Mouse (Mus musculus) erythroblast, embryonic 14.5 days (primary cell): Measurements from ENCODE around the gene Pik3r1.

Experiments
- GATA1 ChIP-seq: IDR thresholded peaks from 2 replicates; pipeline ENCODE4 v1.6.1; 2012; ENCODE audit warnings: low read length, inconsistent platforms, mixed read lengths
- TAL1 ChIP-seq: IDR thresholded peaks from 3 replicates; pipeline ENCODE4 v1.6.1; 2012; ENCODE audit warnings: low read length, inconsistent platforms, mixed read lengths

DNA sequence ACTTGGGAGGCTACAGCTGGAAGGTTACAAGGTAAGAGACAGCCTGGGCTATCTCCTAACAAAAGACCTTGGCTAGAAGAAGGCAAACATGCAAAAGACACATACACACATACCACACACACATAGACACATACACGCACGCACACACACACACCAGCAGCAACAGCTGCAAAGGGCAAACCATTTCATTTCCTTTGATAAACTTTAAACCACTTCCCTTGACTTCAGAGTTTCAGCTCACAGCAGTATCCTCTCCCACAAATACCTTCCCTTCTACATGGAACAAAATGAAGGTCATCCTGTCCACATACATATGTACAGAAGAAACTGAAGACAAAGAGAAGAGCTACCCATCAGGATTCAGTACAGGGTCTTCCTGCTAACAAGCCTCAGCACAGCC lies 56.7 kb downstream of the Pik3r1 start:
- TF ChIP-seq GATA1 = no peak
- TF ChIP-seq TAL1 = no peak
